Mouse (Mus musculus) C2C12 (cell line): ENCODE results near the gene Ptpru.

Experiments
- CEBPB ChIP-seq: IDR thresholded peaks from one replicate; pipeline ENCODE4 v1.6.1; 2011; ENCODE audit warnings: low read depth, mild to moderate bottlenecking, control low read depth, moderate library complexity
- CTCF ChIP-seq: IDR thresholded peaks from one replicate; pipeline ENCODE4 v1.5.1; 2011; ENCODE audit not compliant: control insufficient read depth, insufficient read depth, insufficient read length
- FOSL1 ChIP-seq: IDR thresholded peaks from one replicate; pipeline ENCODE4 v1.8.0; 2011; ENCODE audit warnings: mild to moderate bottlenecking, low read length; ENCODE audit not compliant: poor library complexity, insufficient read depth, severe bottlenecking
- MAX ChIP-seq: IDR thresholded peaks from one replicate; pipeline ENCODE4 v1.6.1; 2011; ENCODE audit warnings: mild to moderate bottlenecking, control low read depth
- MYOD1 ChIP-seq: IDR thresholded peaks from one replicate; pipeline ENCODE4 v1.6.1; 2011; ENCODE audit warnings: low read depth; ENCODE audit not compliant: control insufficient read depth, insufficient read length
- MYOG ChIP-seq: IDR thresholded peaks from one replicate; pipeline ENCODE4 v1.6.1; 2011; ENCODE audit not compliant: control insufficient read depth, insufficient read length; ENCODE audit errors: extremely low read depth
- USF1 ChIP-seq: IDR thresholded peaks from one replicate; pipeline ENCODE4 v1.6.1; 2011; ENCODE audit warnings: low read depth, mild to moderate bottlenecking, control low read depth, moderate library complexity

DNA sequence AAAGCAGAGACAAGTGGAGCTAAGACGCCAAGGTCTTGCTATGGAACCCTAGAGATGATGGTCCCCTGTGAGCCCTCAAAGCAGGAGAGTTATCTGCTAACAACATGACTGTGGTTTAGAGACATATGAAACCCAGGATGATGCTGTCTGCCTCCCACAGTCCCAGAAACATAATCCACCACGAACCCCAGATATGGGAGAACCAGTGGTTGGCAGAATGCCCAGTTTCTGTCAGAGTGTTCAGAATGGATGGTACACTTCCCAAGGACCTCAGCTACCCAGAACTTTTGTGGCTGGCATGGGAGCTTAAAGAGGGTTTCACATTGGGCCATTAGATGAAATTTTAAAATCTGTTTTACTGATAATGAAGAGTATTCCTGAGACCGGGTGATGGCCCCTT lies 57.1 kb downstream of the Ptpru start:
- TF ChIP-seq CTCF (no peak), FOSL1 (no peak), MAX (no peak), MYOD1 (no peak), USF1 (no peak), CEBPB (no peak), MYOG (no peak)
